Mouse (Mus musculus) cerebellum, postnatal 25 days (tissue): Measurements from ENCODE around the gene Gm5114.
"Not testable (repeated sequence)": the region's sequence is repeated elsewhere in the genome, so short reads cannot be mapped to it uniquely, and the experiment has no call there.

Source experiments
- DNase-seq, 2 experiments: peaks; one replicate each; pipeline ENCODE4 v3.0.0; 2021; ENCODE audit warnings: mixed read lengths in 2 of 2

Gene Gm5114

GRCm38 (mm10) chr7:39413060-39413459 lies at the start of gene Gm5114:
Gene Gm5114 (minus strand): TSS chr7:39413160.
- DNase-seq, result not testable (repeated sequence)

GRCm38 (mm10) chr7:39455806-39456205 lies 42.8 kb upstream of the Gm5114 start:
- no peak for DNase-seq

- DNase-seq, result peak; percentile 82 to 83
Observed at GRCm38 (mm10) chr7:39449260-39450021, 36.5 kb upstream of the Gm5114 start.

- peak in 1 of 2 experiments; percentile 46 for DNase-seq
Observed at GRCm38 (mm10) chr7:39448626-39449242, 35.8 kb upstream of the Gm5114 start.

GRCm38 (mm10) chr7:39441237-39441636 lies 28.3 kb upstream of the Gm5114 start:
- DNase-seq, result no peak

- no peak for DNase-seq
Observed at GRCm38 (mm10) chr7:39440362-39440761, 27.4 kb upstream of the Gm5114 start.
